Mouse (Mus musculus) testis, adult 2 months (tissue): Measurements from ENCODE around the gene Grm2. TPM values are rescaled to one million over a fixed set of nuclear protein-coding genes. Genes with fewer than 3 reads are reported as not detected.

ENCODE experiments used
- H3K27ac ChIP-seq: fragments of 200-500 bp; 2 replicates; pipeline ENCODE4 v1.5.1; 2012; ENCODE audit warnings: low read depth, low read length; ENCODE audit not compliant: control insufficient read depth, insufficient read depth
- H3K27me3 ChIP-seq: fragments of 200-500 bp; 2 replicates; pipeline ENCODE4 v1.6.1; 2012; ENCODE audit warnings: mild to moderate bottlenecking, low read length, moderate library complexity; ENCODE audit not compliant: control insufficient read depth, insufficient read depth
- H3K36me3 ChIP-seq: fragments of 200-500 bp; 2 replicates; pipeline ENCODE4 v1.6.1; 2012; ENCODE audit warnings: mild to moderate bottlenecking, low read length; ENCODE audit not compliant: control insufficient read depth, insufficient read depth
- H3K4me1 ChIP-seq: fragments of 200-500 bp; 2 replicates; pipeline ENCODE4 v1.6.1; 2012; ENCODE audit warnings: low read length; ENCODE audit not compliant: control insufficient read depth, insufficient read depth
- H3K4me3 ChIP-seq: fragments of 200-500 bp; 2 replicates; pipeline ENCODE4 v1.5.1; 2012; ENCODE audit warnings: low read depth, mild to moderate bottlenecking, low read length, moderate library complexity, mixed read lengths; ENCODE audit not compliant: control insufficient read depth
- CTCF ChIP-seq: fragments of 200-500 bp; IDR thresholded peaks from 2 replicates; pipeline ENCODE4 v1.5.1; 2012; ENCODE audit warnings: low read depth, mild to moderate bottlenecking, inconsistent platforms, low read length, moderate library complexity; ENCODE audit not compliant: control insufficient read depth, insufficient read depth, insufficient replicate concordance
- POLR2A ChIP-seq: fragments of 200-500 bp; IDR thresholded peaks from 2 replicates; pipeline ENCODE4 v1.6.1; 2012; ENCODE audit warnings: low read depth, mild to moderate bottlenecking, inconsistent platforms, low read length, moderate library complexity; ENCODE audit not compliant: control insufficient read depth
- polyA plus RNA-seq: library from polyadenylated mRNA; depleted of rRNA; stranded (reverse); fragments of >200 nt; gene quantifications from 2 replicates; pipeline ENCODE4 v1.2.3, GENCODE M21; 2012; rRNA removed

The Grm2 gene
- polyA plus RNA-seq, result 0.22 and 0.30 TPM in 2 replicates

DNA sequence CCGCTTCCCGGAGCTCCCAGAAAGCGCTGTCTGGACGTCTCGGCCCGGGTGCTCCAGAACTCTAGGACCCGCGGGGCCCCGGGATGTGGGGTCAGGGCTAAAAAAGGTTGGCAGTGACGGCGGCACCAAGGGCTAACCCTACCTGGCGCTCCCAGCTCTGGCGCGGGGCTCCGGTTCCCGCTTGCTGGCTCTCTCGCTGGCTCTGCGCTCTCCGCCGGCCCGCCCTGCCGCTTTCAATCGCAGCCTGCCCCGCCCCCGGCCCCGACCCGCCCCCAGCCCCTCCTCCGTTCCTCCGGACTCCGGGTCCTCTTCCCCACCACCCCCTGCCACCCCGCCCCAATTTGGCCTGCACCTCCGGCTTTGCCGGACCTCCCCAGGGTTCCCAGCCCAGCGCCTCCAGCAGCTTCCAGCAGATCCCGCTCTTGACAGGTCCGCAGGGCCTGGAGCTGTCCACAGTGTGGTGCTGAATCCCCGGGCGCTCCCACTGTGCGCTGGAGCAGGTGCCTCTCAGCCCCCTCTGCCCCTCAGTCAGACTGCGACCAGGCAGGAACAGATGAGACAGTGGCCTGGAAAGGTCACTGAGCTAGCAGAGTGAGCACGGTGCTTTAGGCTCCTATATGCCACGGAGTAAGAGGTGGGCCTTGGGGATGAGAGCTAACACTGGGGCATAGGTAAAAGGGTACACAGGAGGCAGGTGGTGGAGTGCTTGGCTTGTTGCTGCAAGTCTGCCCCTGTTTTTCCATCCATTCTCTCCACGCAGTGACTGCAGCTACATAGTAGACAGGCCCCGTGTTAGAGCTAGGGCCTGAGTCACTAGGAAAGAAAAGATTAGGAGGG lies at the start of gene Grm2:
Grm2 (minus strand) TSS at position 199 of the 837 bp plus-strand sequence.
- no peak for TF ChIP-seq POLR2A
- TF ChIP-seq CTCF, result no peak
- Histone ChIP-seq H3K4me3 (no peak within 1 kb of the TSS), H3K36me3 (no peaks in the 10 kb centered on the region), H3K27me3 (no peaks in the 10 kb centered on the region), H3K4me1 (no peaks in the 10 kb centered on the region; the same call in 1 of the 2 replicates), H3K27ac (no peak within 1 kb of the TSS)

DNA sequence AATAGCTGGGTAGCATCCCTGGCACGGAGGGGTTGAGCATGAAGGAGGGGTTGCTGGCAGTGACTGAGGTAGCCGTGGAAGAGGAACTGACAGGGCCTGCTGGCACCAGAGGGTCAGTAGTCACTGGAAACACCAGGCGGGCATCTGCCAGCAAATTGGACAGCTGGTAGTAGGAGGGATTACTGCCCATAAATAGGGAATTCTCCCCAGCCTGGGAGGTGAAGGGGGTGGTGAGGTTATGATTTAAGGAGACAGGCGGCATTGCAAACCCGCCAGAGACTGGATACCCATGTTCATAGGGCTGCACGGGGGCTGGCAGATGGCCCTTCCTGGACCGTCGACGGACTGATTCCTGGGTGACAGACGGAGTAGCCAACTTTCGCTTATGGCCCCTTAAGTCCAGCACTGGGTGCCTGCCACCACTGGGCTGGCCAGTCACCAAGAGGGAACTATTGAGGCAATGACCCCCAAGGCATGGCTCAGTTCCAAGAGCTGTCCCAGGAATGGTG lies 37.1 kb upstream of the Grm2 start:
- H3K4me3 ChIP-seq, result no peak overlapping the region
- H3K27ac ChIP-seq, result no peak overlapping the region
- TF ChIP-seq POLR2A, result no peak
- no peak for TF ChIP-seq CTCF
- H3K4me1 ChIP-seq, result no peaks in the 10 kb centered on the region
- H3K36me3 ChIP-seq, result no peaks in the 10 kb centered on the region; the same call in none of the 2 replicates
- no peaks in the 10 kb centered on the region for H3K27me3 ChIP-seq

DNA sequence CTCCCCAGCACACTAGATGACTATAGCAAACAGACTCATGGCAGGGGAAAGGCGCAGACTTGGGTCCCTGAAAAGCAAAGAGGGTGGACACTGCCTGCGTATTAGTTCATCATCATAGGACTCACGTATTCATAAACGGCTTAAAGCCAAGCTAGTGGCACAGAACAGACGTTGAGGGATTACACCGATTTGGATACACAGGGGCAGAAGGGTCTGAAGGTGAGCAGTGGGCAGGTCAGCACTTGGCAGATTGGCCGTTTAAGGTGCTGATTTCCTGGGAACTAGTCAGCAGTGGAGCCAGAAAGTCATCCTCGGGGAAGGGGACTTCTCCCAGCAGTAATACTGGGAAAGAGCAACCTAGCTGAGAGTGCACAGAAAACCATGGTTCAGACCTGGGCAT lies 33.0 kb upstream of the Grm2 start:
- H3K4me3 ChIP-seq, result no peak overlapping the region
- TF ChIP-seq CTCF, result no peak
- TF ChIP-seq POLR2A, result no peak
- H3K4me1 ChIP-seq, result peaks cover 7% of the 10 kb centered on the region
- no peaks in the 10 kb centered on the region; the same call in none of the 2 replicates for H3K36me3 ChIP-seq
- H3K27me3 ChIP-seq, result no peaks in the 10 kb centered on the region
- no peak overlapping the region for H3K27ac ChIP-seq

DNA sequence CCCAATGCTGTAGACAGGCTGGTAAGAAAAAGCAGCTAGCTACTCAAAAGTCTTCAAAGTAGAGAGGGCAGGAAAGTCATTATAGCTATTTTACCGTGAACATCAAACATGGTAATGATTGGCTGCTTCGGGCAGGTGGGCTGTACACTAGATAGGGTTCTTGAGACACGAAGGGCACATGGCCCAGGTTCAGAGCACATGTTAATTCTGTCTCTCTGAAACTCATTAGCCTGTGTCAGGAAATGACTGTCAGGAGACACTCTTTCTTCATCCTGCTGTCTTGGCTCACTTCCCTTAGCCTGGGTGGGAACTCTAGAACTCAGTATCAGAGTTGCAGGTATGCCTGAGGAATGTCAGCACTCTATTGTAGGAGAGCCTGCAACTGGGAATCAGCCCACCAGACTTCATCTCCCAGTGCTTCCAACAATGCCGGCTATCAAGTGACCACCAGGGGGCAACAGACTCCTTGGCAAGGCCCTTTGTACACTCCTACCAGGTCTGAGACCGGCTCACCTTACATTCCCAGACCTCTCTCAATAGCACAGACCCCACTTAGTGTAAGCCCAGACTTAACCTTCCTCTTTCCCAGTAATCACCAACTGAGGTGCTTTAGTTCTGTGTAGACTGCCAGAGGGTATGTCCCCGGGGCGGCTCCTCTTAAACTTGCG lies 31.2 kb upstream of the Grm2 start:
- H3K4me1 ChIP-seq, result peaks cover 7% of the 10 kb centered on the region
- no peak overlapping the region for H3K4me3 ChIP-seq
- TF ChIP-seq CTCF, result peak; percentile 74; the same call in 1 of the 2 replicates
- no peak for TF ChIP-seq POLR2A
- no peaks in the 10 kb centered on the region for H3K27me3 ChIP-seq
- no peak overlapping the region for H3K27ac ChIP-seq
- no peaks in the 10 kb centered on the region for H3K36me3 ChIP-seq

DNA sequence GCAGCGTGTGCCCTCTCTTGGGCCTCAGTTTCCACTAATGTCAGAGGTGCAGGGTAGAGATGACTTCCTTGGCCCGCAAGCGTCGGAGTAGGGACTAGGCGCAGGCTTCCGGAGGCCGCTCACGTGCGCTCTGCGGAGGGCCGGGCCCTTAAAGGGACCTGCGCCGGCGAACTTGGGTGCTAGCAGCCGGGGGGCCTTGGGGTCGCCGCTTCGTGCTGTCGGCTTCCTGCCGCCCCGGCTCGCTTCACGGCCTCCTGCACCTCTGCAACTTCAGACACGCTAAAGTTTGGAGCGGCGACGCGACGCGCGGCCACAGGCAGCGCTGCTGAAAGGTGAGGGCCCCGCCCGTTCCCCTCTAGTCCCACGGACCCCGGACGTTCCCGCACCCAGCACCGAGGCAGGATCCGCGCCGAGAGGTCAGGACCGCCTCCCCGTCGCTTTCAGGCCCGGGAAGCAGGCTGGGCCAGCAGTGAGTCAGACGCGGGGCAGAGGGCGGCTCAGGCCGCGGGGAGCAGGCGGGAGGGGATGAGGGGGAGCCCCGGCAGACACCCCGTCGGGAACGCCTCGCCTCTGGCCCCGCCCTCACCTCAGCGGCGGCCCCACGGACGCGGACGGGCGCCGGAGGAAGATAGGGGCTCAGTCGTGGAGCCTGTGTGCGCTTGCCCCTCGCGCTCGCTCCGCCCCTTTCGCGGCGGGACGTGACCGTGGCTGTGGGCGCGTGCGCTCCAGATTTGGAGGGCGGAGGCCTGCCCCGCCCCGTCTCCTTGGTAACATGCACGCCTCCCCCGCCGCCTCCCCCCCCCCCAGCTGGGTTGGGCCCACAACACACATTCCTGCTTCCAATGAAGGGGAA lies 29.6 kb upstream of the Grm2 start, which contains the start of gene Tex264:
Tex264 (minus strand) TSS at position 679 of the 853 bp plus-strand sequence.
- Histone ChIP-seq H3K36me3 (no peaks in the 10 kb centered on the region), H3K27me3 (no peaks in the 10 kb centered on the region), H3K4me1 (peaks cover 7% of the 10 kb centered on the region), H3K4me3 (peak within 1 kb of the TSS; percentile 88), H3K27ac (peak within 1 kb of the TSS; percentile 64)
- TF ChIP-seq POLR2A (peak; percentile 29; the same call in 1 of the 2 replicates), CTCF (no peak)

DNA sequence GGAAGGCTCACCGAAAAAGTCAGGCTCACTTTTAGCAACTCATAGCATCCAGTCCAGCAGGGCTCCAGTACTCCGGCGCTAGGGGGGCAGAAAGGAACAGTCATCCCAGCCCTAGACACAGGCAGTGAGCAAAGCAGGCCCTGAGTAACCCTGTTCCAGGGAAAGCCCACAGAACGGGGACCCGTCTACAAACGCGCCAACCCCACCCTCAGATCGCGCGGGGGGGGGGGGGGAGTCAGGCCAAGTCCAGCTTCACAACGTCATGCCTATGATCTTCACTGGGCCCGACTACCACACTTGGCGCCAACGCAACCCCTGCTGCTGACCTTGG lies 29.0 kb upstream of the Grm2 start:
- Histone ChIP-seq H3K27ac (peak overlapping the region; percentile 64), H3K4me3 (peak overlapping the region; percentile 88), H3K27me3 (no peaks in the 10 kb centered on the region), H3K4me1 (peaks cover 7% of the 10 kb centered on the region), H3K36me3 (no peaks in the 10 kb centered on the region)
- no peak for TF ChIP-seq CTCF
- 0 out of 2 replicates have a peak, but pooled peaks have one; percentile 13 for TF ChIP-seq POLR2A
